Mouse (Mus musculus): ENCODE data around the gene Clspn. TPM values are rescaled to one million over a fixed set of nuclear protein-coding genes. Genes with fewer than 3 reads are reported as not detected.

Clspn gene
- total and polyA plus RNA-seq, 3 experiments, result 42.0 to 618 (median 64.0) TPM

DNA sequence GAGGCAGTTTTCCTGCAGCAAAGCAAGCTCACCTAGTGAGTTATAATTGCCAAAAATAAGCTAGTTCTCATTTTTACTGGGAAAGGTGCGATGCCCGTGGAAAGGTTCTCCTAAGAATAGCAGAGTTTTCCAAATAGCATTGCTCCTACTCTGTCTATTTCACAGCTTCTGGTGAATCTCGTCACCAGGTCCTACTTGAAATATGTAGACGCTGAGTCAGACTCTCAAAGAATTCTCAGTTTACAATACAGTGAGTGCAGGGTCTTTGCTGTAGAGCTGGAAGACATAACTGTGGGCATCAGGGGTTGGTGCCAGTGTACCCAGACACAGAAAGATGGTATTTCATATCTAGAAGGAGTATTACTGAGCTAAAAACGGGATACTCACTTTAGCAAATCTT is 45.7 kb upstream of the Clspn start:
- Histone ChIP-seq H3K27ac (ENCODE audit: control insufficient read depth, low read depth, low read length) (no peak overlapping the region), H3K79me2 (ENCODE audit: control insufficient read depth, insufficient read depth, low read length, poor library complexity) (no peaks in the 10 kb centered on the region), H3K9ac (ENCODE audit: control insufficient read depth, low read depth, low read length, poor library complexity, severe bottlenecking) (no peak overlapping the region), H3K9me3 (replicated peaks; ENCODE audit: insufficient read depth, low read length) (no peaks in the 10 kb centered on the region), H3K4me3 (ENCODE audit: control insufficient read depth in 1 of 2, insufficient read depth in 1 of 2, low read depth in 2 of 2, low read length in 2 of 2) (no peak overlapping the region), H3K4me1 (ENCODE audit: control insufficient read depth in 1 of 2, insufficient read depth in 2 of 2, low read length in 2 of 2) (peaks cover 0 to 2% of the 10 kb centered on the region in 2 experiments; a peak in 1 of 4 replicates), H3K36me3 (ENCODE audit: control insufficient read depth in 1 of 2, insufficient read depth in 2 of 2, low read length in 2 of 2) (no peaks in the 10 kb centered on the region), H3K27me3 (ENCODE audit: control insufficient read depth in 1 of 2, insufficient read depth in 2 of 2, low read length in 2 of 2) (no peaks in the 10 kb centered on the region)
- no peak for DNase-seq (ENCODE audit: low read depth, low spot score)
- TF ChIP-seq TBP (IDR thresholded peaks at IDR 0.05; ENCODE audit: low read depth, low read length) (no peak), GABPA (IDR thresholded peaks at IDR 0.05; ENCODE audit: low read depth, low read length) (no peak), SIN3A (IDR thresholded peaks at IDR 0.05; ENCODE audit: low read length) (no peak), POLR2AphosphoS2 (IDR thresholded peaks at IDR 0.05; ENCODE audit: low read length) (no peak), KAT2A (conservative IDR thresholded peaks at IDR 0.05; ENCODE audit: low read depth, low read length) (no peak), TAL1 (IDR thresholded peaks at IDR 0.05; ENCODE audit: low read length) (no peak), BHLHE40 (IDR thresholded peaks at IDR 0.05; ENCODE audit: borderline replicate concordance, low read depth, low read length) (no peak), MYC (IDR thresholded peaks at IDR 0.05; ENCODE audit: low read depth, low read length) (no peak)

DNA sequence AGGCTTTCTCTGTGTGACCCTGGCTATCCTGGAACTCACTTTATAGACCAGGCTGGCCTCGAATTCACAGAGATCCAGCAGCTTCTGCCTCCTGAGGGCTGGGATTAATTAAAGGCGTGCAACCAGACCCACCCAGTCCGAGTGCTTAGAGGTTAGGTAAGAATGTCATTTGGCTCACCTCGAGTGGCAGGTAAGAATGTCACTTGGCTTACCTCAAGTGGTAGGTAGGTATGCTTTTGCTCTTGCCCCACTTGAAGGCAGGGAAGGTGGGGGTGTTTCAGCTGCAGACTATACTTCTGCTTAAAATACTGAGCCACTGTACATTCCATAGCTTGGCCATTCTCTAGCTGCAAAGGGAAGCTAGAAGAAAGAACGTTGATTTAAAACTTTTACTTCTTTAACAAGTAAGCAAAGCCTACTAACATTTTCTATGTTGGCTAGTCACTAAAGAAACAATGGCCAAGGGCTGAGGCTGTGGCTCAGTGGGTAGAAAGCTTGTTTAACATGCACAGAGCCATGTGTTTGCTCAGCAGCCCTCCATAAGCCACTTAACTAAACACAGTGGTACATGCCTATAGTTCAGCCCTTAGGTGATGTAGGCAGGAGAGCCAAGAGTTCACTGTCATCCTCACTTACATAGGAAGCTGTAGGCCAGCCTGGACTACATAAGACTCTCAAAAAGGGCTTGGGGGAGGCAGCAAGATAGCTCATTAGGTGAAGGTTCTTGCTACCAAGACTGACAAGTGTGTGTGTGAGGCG is 44.2 kb upstream of the Clspn start:
- no peak overlapping the region for H3K27ac ChIP-seq (ENCODE audit: control insufficient read depth, low read depth, low read length)
- H3K9me3 ChIP-seq (replicated peaks; ENCODE audit: insufficient read depth, low read length), result no peaks in the 10 kb centered on the region
- TF ChIP-seq ZMIZ1 (IDR thresholded peaks at IDR 0.05; ENCODE audit: low read depth, low read length) (no peak), MAZ (IDR thresholded peaks at IDR 0.05; ENCODE audit: low read depth, low read length) (no peak), ELF1 (IDR thresholded peaks at IDR 0.05; ENCODE audit: low read depth, low read length) (no peak), SIN3A (IDR thresholded peaks at IDR 0.05; ENCODE audit: low read length) (no peak), NELFE (IDR thresholded peaks at IDR 0.05; ENCODE audit: low read depth, low read length) (no peak), MYB (IDR thresholded peaks at IDR 0.05; ENCODE audit: low read depth, low read length) (no peak), E2F4 (IDR thresholded peaks at IDR 0.05; ENCODE audit: borderline replicate concordance, low read depth, low read length) (no peak), TAL1 (IDR thresholded peaks at IDR 0.05; ENCODE audit: low read length) (no peak), CHD2 (IDR thresholded peaks at IDR 0.05; ENCODE audit: low read length) (no peak), TBP (IDR thresholded peaks at IDR 0.05; ENCODE audit: low read depth, low read length) (no peak)
- H3K27me3 ChIP-seq (ENCODE audit: control insufficient read depth in 1 of 2, insufficient read depth in 2 of 2, low read length in 2 of 2), result no peaks in the 10 kb centered on the region
- H3K79me2 ChIP-seq (ENCODE audit: control insufficient read depth, insufficient read depth, low read length, poor library complexity), result no peaks in the 10 kb centered on the region
- no peak for DNase-seq (ENCODE audit: low read depth, low spot score)
- no peaks in the 10 kb centered on the region; a peak in 1 of 4 replicates for H3K4me1 ChIP-seq (ENCODE audit: control insufficient read depth in 1 of 2, insufficient read depth in 2 of 2, low read length in 2 of 2)
- no peak overlapping the region for H3K4me3 ChIP-seq (ENCODE audit: control insufficient read depth in 1 of 2, insufficient read depth in 1 of 2, low read depth in 2 of 2, low read length in 2 of 2)
- no peaks in the 10 kb centered on the region for H3K36me3 ChIP-seq (ENCODE audit: control insufficient read depth in 1 of 2, insufficient read depth in 2 of 2, low read length in 2 of 2)
- H3K9ac ChIP-seq (ENCODE audit: control insufficient read depth, low read depth, low read length, poor library complexity, severe bottlenecking), result no peak overlapping the region

Data from MEL (cell line).